Mouse (Mus musculus): ENCODE measurements around the gene Lefty2. TPM values are rescaled to one million over a fixed set of nuclear protein-coding genes. Genes with fewer than 3 reads are reported as not detected.
A peak's percentile ranks its signal among the peaks of the same experiment; 100 is the strongest.

Lefty2 gene
- polyA plus RNA-seq (2014; fragmentation: Nextera tagmentation; extraction: Ambion mirVana): not detected in 2 replicates

DNA sequence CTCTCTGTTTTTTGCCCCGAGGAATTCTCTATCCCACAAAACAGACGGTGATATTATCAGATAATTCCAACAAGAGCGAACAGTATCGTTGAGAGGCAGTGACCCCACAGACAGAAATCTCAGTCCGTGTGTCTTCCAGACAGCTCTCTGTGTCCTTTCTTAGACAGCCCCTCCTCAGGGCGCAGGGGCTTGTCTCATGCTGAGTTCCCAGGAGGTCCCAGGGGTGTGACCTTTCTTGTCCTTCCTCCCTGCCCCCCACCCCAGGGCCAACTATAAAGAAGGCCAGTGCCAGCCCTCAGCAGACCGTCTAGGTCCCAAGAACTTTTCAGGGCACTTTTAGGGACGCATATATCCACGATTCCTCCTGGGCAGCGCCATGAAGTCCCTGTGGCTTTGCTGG lies at the start of gene Lefty2:
Gene Lefty2 (plus strand): TSS at position 301 of the 400 bp plus-strand sequence.
- ATAC-seq (ENCODE audit: low FRiP score): no peak
- Histone ChIP-seq H3K27ac (ENCODE audit: low read depth, low read length) (no peak within 1 kb of the TSS), H3K4me3 (ENCODE audit: low read depth, low read length) (no peak within 1 kb of the TSS), H3K4me1 (replicated peaks; ENCODE audit: control insufficient read depth, insufficient read depth, low read length) (no peaks in the 10 kb centered on the region), H3K36me3 (ENCODE audit: control insufficient read depth, insufficient read depth, low read length) (no peaks in the 10 kb centered on the region), H3K9me3 (ENCODE audit: control insufficient read depth, low read length) (no peaks in the 10 kb centered on the region), H3K9ac (ENCODE audit: low read depth, low read length) (no peak within 1 kb of the TSS), H3K27me3 (ENCODE audit: control insufficient read depth, insufficient read depth, low read length) (peaks cover 15% of the 10 kb centered on the region; the same call in 1 of the 2 replicates), H3K4me2 (replicated peaks; ENCODE audit: low read depth, low read length) (no peak within 1 kb of the TSS)
- DNase-seq (ENCODE audit: low spot score): no peak
- WGBS: 62% methylated on average over 10 of the region's 10 CpGs

DNA sequence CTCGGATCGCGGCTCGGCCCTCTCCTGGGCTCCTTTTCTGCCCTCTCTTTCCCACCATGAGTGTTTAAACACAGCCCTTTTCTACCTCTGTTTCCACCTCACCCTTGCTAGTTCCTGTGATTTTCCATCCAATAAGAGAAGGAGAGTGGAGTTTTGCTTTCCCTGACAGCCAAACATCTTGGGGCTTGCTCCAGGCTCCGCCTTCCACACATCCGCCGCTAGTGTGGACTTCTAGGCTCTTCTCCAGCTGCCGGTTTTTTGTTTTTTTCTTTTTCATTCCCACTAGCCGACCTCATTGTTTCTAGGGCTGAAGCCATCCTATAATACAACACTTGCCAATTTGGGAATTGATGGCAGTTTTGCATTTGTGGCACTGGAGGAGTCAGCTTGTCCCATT lies 44.8 kb upstream of the Lefty2 start:
- Histone ChIP-seq H3K4me3 (ENCODE audit: low read depth, low read length) (peak overlapping the region; percentile 15; the same call in 1 of the 2 replicates), H3K9ac (ENCODE audit: low read depth, low read length) (peak overlapping the region; percentile 24), H3K36me3 (ENCODE audit: control insufficient read depth, insufficient read depth, low read length) (no peaks in the 10 kb centered on the region), H3K4me2 (replicated peaks; ENCODE audit: low read depth, low read length) (peak overlapping the region; percentile 32), H3K9me3 (ENCODE audit: control insufficient read depth, low read length) (no peaks in the 10 kb centered on the region), H3K27ac (ENCODE audit: low read depth, low read length) (peak overlapping the region; percentile 69), H3K27me3 (ENCODE audit: control insufficient read depth, insufficient read depth, low read length) (no peaks in the 10 kb centered on the region), H3K4me1 (replicated peaks; ENCODE audit: control insufficient read depth, insufficient read depth, low read length) (peaks cover 5% of the 10 kb centered on the region)
- WGBS: 12% methylated on average over 9 of the region's 9 CpGs
- DNase-seq (ENCODE audit: low spot score) (peak; percentile 65), ATAC-seq (ENCODE audit: low FRiP score) (peak; percentile 23; the same call in 1 of the 2 replicates)

DNA sequence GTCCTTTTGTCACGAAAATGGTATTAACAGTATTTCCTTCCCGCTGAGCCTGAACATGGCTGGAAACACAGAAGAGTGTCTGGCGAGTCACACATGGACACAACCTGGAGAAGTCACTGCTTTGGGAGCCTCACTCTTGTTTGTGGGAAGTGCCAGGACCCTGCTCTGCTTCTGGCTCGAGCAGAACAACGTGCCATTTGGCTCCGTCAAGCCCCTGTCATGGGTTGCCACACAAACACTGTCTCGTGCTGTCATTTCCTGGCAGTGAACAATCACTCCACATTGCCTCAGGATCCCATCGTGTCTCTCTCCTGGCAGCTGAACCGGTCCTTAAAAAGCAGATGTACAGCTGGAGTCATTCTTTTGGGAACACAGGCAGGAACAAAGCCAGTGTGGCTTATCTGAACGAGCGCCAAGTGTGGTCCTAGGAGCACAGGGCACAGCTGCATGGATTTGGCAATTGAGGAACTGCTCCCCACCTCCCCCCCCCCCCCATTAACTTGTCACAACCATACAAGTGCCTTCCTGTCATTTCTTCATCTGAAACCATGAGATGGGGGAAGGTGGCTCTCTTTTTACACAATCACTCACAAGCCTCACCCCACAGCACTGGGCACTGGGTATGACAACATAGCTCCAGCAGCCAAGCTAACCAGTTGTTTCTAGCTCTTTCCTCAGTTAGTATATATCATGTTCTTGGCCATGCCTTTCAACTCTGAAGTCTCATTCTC lies 44.2 kb upstream of the Lefty2 start:
- peak overlapping the region; percentile 32 for H3K4me2 ChIP-seq (replicated peaks; ENCODE audit: low read depth, low read length)
- no peaks in the 10 kb centered on the region for H3K9me3 ChIP-seq (ENCODE audit: control insufficient read depth, low read length)
- peaks cover 5% of the 10 kb centered on the region for H3K4me1 ChIP-seq (replicated peaks; ENCODE audit: control insufficient read depth, insufficient read depth, low read length)
- H3K9ac ChIP-seq (ENCODE audit: low read depth, low read length): peak overlapping the region; percentile 24
- DNase-seq (ENCODE audit: low spot score) (peak; percentile 47), ATAC-seq (ENCODE audit: low FRiP score) (peak; percentile 11; the same call in 1 of the 2 replicates)
- H3K27ac ChIP-seq (ENCODE audit: low read depth, low read length): peak overlapping the region; percentile 69
- no peaks in the 10 kb centered on the region for H3K27me3 ChIP-seq (ENCODE audit: control insufficient read depth, insufficient read depth, low read length)
- peak overlapping the region; percentile 15; the same call in 1 of the 2 replicates for H3K4me3 ChIP-seq (ENCODE audit: low read depth, low read length)
- 30% methylated on average over 11 of the region's 11 CpGs for WGBS
- H3K36me3 ChIP-seq (ENCODE audit: control insufficient read depth, insufficient read depth, low read length): no peaks in the 10 kb centered on the region

DNA sequence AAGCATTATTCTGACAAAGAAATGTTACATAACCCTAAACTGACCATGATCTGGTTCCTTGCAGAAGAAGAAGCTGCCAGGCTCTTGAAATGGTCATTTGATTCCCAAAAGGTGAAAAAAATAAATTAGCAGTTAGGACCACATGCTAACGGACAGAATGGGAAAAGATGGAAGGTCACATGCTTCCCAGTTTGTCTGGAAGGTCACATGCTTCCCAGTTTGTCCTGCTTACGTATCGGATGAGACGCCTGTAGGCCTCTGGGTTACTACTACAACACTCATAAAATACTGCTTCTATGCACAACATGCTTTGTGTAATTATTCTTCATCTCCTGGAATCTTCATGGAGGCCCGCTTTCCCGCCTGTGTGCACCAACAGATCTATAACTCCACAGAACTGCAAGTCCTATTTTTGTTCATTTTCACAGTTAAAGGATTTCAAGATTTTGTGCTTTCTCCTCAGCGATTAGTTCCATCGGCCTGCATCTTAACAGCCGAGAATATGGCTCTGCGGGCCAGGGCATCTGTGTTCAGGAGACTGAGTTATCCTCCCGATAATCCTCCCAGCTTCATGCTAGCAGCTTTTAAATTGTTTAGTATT lies 43.1 kb upstream of the Lefty2 start:
- DNase-seq (ENCODE audit: low spot score) (peak; percentile 43), ATAC-seq (ENCODE audit: low FRiP score) (no peak)
- Histone ChIP-seq H3K27me3 (ENCODE audit: control insufficient read depth, insufficient read depth, low read length) (no peaks in the 10 kb centered on the region), H3K36me3 (ENCODE audit: control insufficient read depth, insufficient read depth, low read length) (no peaks in the 10 kb centered on the region), H3K27ac (ENCODE audit: low read depth, low read length) (peak overlapping the region; percentile 97), H3K9ac (ENCODE audit: low read depth, low read length) (peak overlapping the region; percentile 68), H3K4me3 (ENCODE audit: low read depth, low read length) (peak overlapping the region; percentile 75; the same call in 1 of the 2 replicates), H3K4me1 (replicated peaks; ENCODE audit: control insufficient read depth, insufficient read depth, low read length) (peaks cover 5% of the 10 kb centered on the region), H3K9me3 (ENCODE audit: control insufficient read depth, low read length) (no peaks in the 10 kb centered on the region), H3K4me2 (replicated peaks; ENCODE audit: low read depth, low read length) (peak overlapping the region; percentile 68)
- 43% methylated on average over 11 of the region's 11 CpGs for WGBS

DNA sequence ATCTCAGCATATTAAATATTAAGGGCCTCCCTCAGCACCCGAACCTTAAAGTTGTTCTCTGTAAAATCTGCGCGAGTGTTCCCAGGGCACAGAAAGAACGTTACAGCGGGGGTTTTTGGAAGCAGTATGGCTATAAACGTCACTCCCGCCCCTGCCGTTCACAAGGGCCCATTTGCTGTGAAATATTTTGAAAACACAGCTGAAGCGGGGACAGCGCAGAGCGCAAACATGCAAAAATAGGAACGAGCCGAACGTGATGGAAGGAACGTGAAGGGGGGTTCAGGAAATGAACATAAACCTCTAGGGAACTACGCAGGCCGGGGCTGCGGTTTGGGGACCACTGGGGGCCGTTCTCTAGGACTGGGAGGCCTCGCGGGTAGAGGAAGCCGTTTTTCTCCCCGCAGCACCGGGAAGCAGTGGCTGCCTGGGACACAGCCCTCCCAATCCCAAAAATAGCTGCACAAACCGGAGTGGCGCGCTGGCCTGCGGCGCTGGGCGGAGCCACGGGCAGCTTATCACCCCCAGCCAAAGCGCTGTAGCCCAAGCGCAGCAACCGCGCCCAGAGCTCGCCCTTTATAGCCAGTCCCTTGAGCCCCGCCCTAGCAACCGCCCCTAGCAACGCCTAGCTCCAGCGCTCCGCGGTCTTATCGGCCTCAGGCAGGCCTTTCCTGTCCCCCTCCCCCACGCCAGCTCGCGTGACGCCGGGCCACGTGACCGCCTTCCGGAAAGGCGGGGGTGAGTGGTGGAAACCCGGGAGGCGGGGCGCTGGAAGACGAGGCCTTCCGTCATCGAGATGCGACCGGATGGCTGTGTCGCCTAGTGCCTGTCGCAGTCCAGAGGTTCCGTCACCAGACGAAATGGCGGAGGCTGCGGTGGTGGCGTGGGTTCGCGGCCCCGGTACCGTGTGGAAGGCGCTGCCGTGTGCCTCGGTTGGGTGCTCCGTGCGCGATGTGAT lies 42.3 kb upstream of the Lefty2 start, which contains the start of gene Sde2:
Gene Sde2 (plus strand): TSS at position 812 of the 955 bp plus-strand sequence.
- H3K4me3 ChIP-seq (ENCODE audit: low read depth, low read length): peak within 1 kb of the TSS; percentile 75
- no peaks in the 10 kb centered on the region for H3K9me3 ChIP-seq (ENCODE audit: control insufficient read depth, low read length)
- ATAC-seq (ENCODE audit: low FRiP score) (peak; percentile 99), DNase-seq (ENCODE audit: low spot score) (peak; percentile 100)
- H3K27me3 ChIP-seq (ENCODE audit: control insufficient read depth, insufficient read depth, low read length): no peaks in the 10 kb centered on the region
- H3K27ac ChIP-seq (ENCODE audit: low read depth, low read length): peak within 1 kb of the TSS; percentile 97
- peak within 1 kb of the TSS; percentile 76 for H3K9ac ChIP-seq (ENCODE audit: low read depth, low read length)
- H3K4me2 ChIP-seq (replicated peaks; ENCODE audit: low read depth, low read length): peak within 1 kb of the TSS; percentile 72
- under 1% methylated on average over 77 of the region's 77 CpGs for WGBS
- peaks cover 5% of the 10 kb centered on the region for H3K4me1 ChIP-seq (replicated peaks; ENCODE audit: control insufficient read depth, insufficient read depth, low read length)
- H3K36me3 ChIP-seq (ENCODE audit: control insufficient read depth, insufficient read depth, low read length): no peaks in the 10 kb centered on the region

DNA sequence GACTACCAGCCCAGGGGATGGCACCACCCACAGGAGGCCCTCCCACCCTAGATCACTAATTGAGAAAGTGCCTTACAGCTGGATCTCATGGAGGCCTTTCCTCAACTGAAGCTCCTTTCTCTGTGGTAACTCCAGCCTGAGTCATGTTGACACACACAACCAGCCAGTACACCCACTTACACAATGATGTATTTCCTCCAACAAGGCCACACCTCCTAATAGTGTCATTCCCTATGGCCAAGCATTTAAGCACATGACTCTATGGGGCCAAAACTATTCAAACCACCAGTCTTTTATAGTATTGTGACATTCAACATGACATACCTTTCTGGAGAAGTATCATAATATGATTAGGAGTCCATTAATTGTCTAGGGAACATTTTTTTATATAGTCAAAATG lies 34.1 kb upstream of the Lefty2 start:
- Histone ChIP-seq H3K27ac (ENCODE audit: low read depth, low read length) (no peak overlapping the region), H3K4me3 (ENCODE audit: low read depth, low read length) (no peak overlapping the region), H3K27me3 (ENCODE audit: control insufficient read depth, insufficient read depth, low read length) (no peaks in the 10 kb centered on the region), H3K4me1 (replicated peaks; ENCODE audit: control insufficient read depth, insufficient read depth, low read length) (no peaks in the 10 kb centered on the region), H3K36me3 (ENCODE audit: control insufficient read depth, insufficient read depth, low read length) (peaks cover 10% of the 10 kb centered on the region; the same call in 1 of the 2 replicates), H3K9ac (ENCODE audit: low read depth, low read length) (no peak overlapping the region), H3K4me2 (replicated peaks; ENCODE audit: low read depth, low read length) (no peak overlapping the region), H3K9me3 (ENCODE audit: control insufficient read depth, low read length) (no peaks in the 10 kb centered on the region)
- no peak for DNase-seq (ENCODE audit: low spot score)
- ATAC-seq (ENCODE audit: low FRiP score): no peak

DNA sequence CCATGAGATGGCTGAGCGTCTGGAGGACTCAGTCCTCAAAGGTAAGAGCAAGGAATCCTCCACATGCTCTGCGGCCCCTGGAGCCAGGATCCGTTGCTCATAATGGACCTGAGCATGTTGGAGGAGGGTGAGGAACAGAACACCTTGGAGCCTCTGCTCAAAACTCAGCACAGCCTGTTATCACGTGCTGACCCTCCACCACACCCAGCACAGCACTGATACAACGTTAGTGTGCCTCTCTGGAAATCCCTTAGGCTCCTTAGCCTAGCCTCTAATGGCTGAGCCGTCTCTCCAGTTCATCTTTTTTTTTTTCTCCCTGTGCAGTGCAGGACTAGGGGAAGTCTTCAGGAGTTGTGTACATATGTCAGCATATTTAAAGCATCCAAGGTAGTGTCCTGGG lies 32.9 kb upstream of the Lefty2 start:
- Histone ChIP-seq H3K27me3 (ENCODE audit: control insufficient read depth, insufficient read depth, low read length) (no peaks in the 10 kb centered on the region), H3K4me2 (replicated peaks; ENCODE audit: low read depth, low read length) (no peak overlapping the region), H3K27ac (ENCODE audit: low read depth, low read length) (no peak overlapping the region), H3K4me3 (ENCODE audit: low read depth, low read length) (no peak overlapping the region), H3K9me3 (ENCODE audit: control insufficient read depth, low read length) (no peaks in the 10 kb centered on the region), H3K9ac (ENCODE audit: low read depth, low read length) (no peak overlapping the region), H3K36me3 (ENCODE audit: control insufficient read depth, insufficient read depth, low read length) (peaks cover 10% of the 10 kb centered on the region; the same call in 1 of the 2 replicates), H3K4me1 (replicated peaks; ENCODE audit: control insufficient read depth, insufficient read depth, low read length) (no peaks in the 10 kb centered on the region)
- ATAC-seq (ENCODE audit: low FRiP score): no peak
- DNase-seq (ENCODE audit: low spot score): no peak
- WGBS: 88% methylated on average over 6 of the region's 6 CpGs

DNA sequence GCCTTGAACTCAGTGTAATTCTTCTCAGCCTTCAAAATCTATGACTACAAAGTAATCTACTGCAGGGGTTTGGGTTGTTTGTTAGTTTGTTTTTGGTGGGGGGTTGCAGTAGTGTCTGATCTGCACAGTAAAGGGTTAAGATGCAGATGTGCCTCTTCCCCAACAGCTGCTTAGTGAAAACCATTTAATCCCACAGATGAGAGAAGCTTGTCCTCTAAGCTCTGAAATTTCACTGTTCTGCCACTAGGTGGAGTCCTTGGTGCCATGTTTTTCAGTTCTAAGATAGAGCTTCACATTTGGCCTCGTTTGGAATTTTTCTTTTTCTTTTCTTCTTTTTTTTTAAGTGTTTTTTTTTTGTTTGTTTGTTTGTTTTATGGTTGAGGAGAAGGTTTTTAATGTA lies 29.3 kb upstream of the Lefty2 start:
- ATAC-seq (ENCODE audit: low FRiP score) (no peak), DNase-seq (ENCODE audit: low spot score) (peak; percentile 65)
- Histone ChIP-seq H3K27ac (ENCODE audit: low read depth, low read length) (no peak overlapping the region), H3K9me3 (ENCODE audit: control insufficient read depth, low read length) (no peaks in the 10 kb centered on the region), H3K27me3 (ENCODE audit: control insufficient read depth, insufficient read depth, low read length) (no peaks in the 10 kb centered on the region), H3K4me2 (replicated peaks; ENCODE audit: low read depth, low read length) (no peak overlapping the region), H3K9ac (ENCODE audit: low read depth, low read length) (no peak overlapping the region), H3K36me3 (ENCODE audit: control insufficient read depth, insufficient read depth, low read length) (peaks cover 6% of the 10 kb centered on the region; the same call in 1 of the 2 replicates), H3K4me3 (ENCODE audit: low read depth, low read length) (no peak overlapping the region; the same call in 1 of the 2 replicates), H3K4me1 (replicated peaks; ENCODE audit: control insufficient read depth, insufficient read depth, low read length) (no peaks in the 10 kb centered on the region)
- WGBS: 48% methylated on average over 1 of the region's 1 CpGs

Measured in hindbrain, embryonic 11.5 days (tissue).